Mouse (Mus musculus) intestine, embryonic 14.5 days (tissue): ENCODE results near the gene Cadm3. TPM values are rescaled to one million over a fixed set of nuclear protein-coding genes. Genes with fewer than 3 reads are reported as not detected.

Experiments
- ATAC-seq: fragments of 200-750 bp; cut with Nextera tagmentation; replicated peaks from 2 replicates; pipeline ENCODE4 v1.8.0; 2017; ENCODE audit warnings: low read depth, moderate number of reproducible peaks, moderate TSS enrichment, moderate library complexity; ENCODE audit not compliant: low FRiP score, low TSS enrichment
- DNase-seq: peaks from one replicate; pipeline ENCODE4 v3.0.0-alpha.2; 2018; ENCODE audit warnings: low spot score
- H3K27ac ChIP-seq: fragments of 300-500 bp; sonication (generic); 2 replicates; pipeline ENCODE4 v1.5.1; 2014; ENCODE audit warnings: low read depth, mild to moderate bottlenecking, control low read depth
- H3K27me3 ChIP-seq: fragments of 300-500 bp; sonication (generic); replicated peaks from 2 replicates; pipeline ENCODE4 v1.6.1; 2014; ENCODE audit warnings: low read length, control low read depth; ENCODE audit not compliant: control insufficient read depth, insufficient read depth
- H3K36me3 ChIP-seq: fragments of 300-500 bp; sonication (generic); 2 replicates; pipeline ENCODE4 v1.6.1; 2014; ENCODE audit warnings: low read length, control low read depth; ENCODE audit not compliant: control insufficient read depth, insufficient read depth
- H3K4me1 ChIP-seq: fragments of 300-500 bp; sonication (generic); replicated peaks from 2 replicates; pipeline ENCODE4 v1.6.1; 2014; ENCODE audit warnings: low read length, control low read depth, mixed read lengths; ENCODE audit not compliant: control insufficient read depth, insufficient read depth
- H3K4me2 ChIP-seq: fragments of 300-500 bp; sonication (generic); 2 replicates; pipeline ENCODE4 v1.6.1; 2014; ENCODE audit warnings: low read length
- H3K4me3 ChIP-seq: fragments of 300-500 bp; sonication (generic); 2 replicates; pipeline ENCODE4 v1.5.1; 2014; ENCODE audit warnings: low read depth, low read length, control low read depth, mixed read lengths
- H3K9ac ChIP-seq: fragments of 300-500 bp; sonication (generic); 2 replicates; pipeline ENCODE4 v1.6.1; 2014; ENCODE audit warnings: mild to moderate bottlenecking, low read length
- H3K9me3 ChIP-seq: fragments of 300-500 bp; sonication (generic); 2 replicates; pipeline ENCODE4 v1.6.1; 2016; ENCODE audit warnings: low read length, control low read depth; ENCODE audit not compliant: control insufficient read depth
- WGBS: fragments of 180-500 bp; shearing (Covaris S2); extraction: QIAGEN DNeasy Blood & Tissue Kit; methylation state at CpG from one replicate; pipeline ENCODE4 v1.1.7; 2014; 5-methylcytosine and 5-hydroxymethylcytosine counted together
- polyA plus RNA-seq: library from polyadenylated mRNA; unstranded; fragments of >200 nt; fragmentation: Nextera tagmentation; extraction: Ambion mirVana; gene quantifications from 2 replicates; pipeline ENCODE4 v1.2.1, GENCODE M21; 2014

The Cadm3 gene
- polyA plus RNA-seq, 1 experiment from 2014 or later = 7.7 TPM

DNA sequence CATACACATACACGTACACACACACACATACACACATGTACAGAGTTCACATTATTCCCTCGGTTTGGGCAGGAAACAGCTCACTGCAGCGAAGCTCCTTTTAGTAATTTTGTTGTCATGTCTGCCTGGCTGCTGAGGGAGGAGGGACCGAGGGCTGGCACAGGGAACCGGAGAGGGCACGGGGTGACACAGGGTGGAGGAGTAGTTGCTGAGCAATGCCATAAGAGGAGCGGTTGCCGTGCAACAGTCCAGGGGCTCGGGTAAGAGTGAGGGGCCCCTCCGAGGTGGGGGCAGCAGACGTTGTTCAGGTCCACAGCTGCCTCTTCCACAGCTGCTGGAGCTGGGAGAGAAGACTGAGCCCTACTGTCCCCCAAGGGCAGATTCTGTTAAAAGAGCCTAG, 31.6 kb downstream of the Cadm3 start:
- H3K27ac ChIP-seq = no peak overlapping the region
- no peak overlapping the region for H3K4me3 ChIP-seq
- no peaks in the 10 kb centered on the region for H3K9me3 ChIP-seq
- H3K36me3 ChIP-seq = no peaks in the 10 kb centered on the region
- no peaks in the 10 kb centered on the region for H3K4me1 ChIP-seq
- no peaks in the 10 kb centered on the region for H3K27me3 ChIP-seq
- no peak overlapping the region for H3K4me2 ChIP-seq
- H3K9ac ChIP-seq = no peak overlapping the region
- ATAC-seq = no peak
- WGBS = 55% methylated on average over 11 of the region's 11 CpGs
- DNase-seq = no peak

DNA sequence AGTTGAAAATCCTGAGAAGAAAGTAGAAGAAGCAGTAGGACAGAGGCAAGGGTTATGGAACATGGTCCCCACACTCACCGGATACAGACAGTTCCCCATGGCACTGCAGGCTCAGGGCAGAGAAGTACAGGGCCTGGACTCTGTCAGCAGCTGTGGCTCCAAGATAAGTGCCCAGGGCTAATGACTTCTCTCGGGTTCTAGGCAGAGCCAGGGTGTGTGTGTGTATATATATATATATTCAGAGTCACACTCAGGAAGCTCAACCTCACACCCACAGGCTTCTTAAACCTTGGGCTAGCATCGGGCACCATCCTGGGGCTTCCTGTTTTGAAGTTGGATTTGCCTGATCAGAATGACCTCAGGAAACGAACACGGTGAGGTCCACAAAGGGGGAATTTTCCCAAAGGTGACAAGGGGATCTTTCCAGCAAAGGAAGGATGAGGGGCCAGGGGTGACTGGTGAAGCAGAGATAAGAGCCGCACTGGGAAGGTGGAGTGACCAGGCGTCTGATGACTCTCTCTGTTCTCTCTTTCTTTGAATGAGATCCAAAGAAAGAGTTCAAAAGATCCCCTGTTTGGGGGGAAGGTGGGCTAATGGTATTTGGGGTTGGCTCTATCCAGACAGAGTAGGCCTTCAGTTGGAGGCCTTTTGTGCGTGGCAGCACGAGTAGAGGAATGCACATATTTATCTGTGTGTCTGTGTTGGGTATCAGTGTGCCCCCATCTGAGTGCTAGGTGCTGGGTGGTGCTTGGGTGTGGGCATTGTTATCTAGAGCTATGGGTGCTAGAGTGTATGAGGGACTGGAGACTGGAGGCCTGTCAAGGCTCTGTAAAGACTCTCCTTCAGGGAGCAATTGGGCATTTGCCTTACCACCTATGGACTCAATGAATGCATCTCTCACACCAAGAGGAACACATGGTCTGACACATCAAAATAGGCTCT, 33.9 kb downstream of the Cadm3 start, which contains the start of gene Ackr1:
Gene Ackr1, minus strand, starts transcription at position 439 of the 942 bp plus-strand sequence.
- no peak for ATAC-seq
- Histone ChIP-seq H3K9me3 (no peaks in the 10 kb centered on the region), H3K36me3 (no peaks in the 10 kb centered on the region), H3K27ac (no peak within 1 kb of the TSS), H3K4me1 (no peaks in the 10 kb centered on the region), H3K4me2 (no peak within 1 kb of the TSS), H3K9ac (no peak within 1 kb of the TSS), H3K4me3 (no peak within 1 kb of the TSS), H3K27me3 (no peaks in the 10 kb centered on the region)
- 63% methylated on average over 9 of the region's 9 CpGs for whole genome bisulfite sequencing
- no peak for DNase-seq

DNA sequence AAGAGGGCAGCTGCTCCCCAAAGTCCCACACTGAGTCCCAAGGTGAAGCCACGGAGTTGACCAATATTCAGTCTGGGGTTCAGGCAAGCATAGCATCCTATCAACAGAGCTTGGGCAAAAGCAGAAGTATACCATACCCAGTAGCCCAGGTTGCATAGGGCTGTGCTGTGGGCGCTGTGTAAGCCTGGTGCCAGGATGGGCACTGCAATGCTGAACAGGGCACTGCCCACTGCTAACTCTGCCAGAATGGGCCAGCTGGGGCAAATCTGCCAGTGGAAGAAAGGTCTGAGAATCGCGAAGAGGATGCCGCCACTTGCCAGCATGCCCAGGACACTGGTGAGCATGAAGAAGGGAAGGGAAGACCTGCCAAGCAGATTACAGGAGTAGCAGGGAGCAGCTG, 35.1 kb downstream of the Cadm3 start:
- Histone ChIP-seq H3K4me2 (no peak overlapping the region), H3K9me3 (no peaks in the 10 kb centered on the region), H3K4me3 (no peak overlapping the region), H3K27ac (no peak overlapping the region), H3K4me1 (no peaks in the 10 kb centered on the region), H3K27me3 (no peaks in the 10 kb centered on the region), H3K9ac (no peak overlapping the region), H3K36me3 (no peaks in the 10 kb centered on the region)
- ATAC-seq = no peak
- DNase-seq = no peak
- WGBS = 92% methylated on average over 5 of the region's 5 CpGs

DNA sequence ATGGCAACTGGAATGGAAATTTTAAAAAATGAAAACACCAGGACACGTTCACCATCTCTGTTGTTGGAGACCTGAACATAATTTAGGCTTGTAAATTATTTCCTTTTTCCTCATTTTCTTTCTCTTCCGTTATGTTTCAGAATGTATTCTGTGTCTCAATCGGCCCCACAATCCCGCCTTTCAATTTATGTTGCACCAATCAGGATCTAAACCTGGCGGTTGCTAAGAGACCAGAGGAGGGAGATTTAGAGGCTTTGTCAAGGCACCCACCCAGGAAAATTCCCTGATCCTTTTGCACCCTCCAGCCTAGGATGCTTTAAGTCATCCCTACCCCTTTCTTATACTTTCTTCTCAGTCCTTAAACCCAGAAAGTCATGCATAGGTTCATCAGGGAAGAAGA, 37.8 kb downstream of the Cadm3 start:
- no peak for ATAC-seq

DNA sequence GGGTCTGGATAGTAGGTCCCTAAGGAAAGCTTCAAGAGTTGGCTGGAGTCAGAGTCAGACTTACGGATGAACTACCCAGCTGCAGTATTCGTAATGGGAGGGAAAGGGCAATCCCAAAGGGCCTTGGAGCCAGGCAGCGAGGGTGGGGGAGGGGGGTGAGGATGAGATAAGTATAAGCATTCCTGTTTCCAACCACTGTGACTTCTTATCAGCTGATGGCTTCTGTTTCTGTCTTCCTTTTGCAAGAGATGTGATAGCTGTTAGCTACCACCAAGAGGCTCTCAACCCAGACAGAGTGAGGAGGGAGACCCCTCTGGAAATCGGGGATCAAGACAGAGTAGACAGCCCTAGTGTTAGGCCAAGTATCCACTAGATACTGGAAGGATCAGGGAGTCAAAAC, 38.3 kb downstream of the Cadm3 start:
- Histone ChIP-seq H3K27ac (no peak overlapping the region), H3K4me2 (no peak overlapping the region), H3K9ac (no peak overlapping the region), H3K36me3 (no peaks in the 10 kb centered on the region), H3K4me3 (no peak overlapping the region), H3K4me1 (no peaks in the 10 kb centered on the region), H3K27me3 (no peaks in the 10 kb centered on the region), H3K9me3 (no peaks in the 10 kb centered on the region)
- ATAC-seq (no peak), DNase-seq (no peak)
- 26% methylated on average over 4 of the region's 4 CpGs for WGBS

More for the DNA sequence above, 37.8 kb downstream of the Cadm3 start:
- no peaks in the 10 kb centered on the region for H3K9me3 ChIP-seq
- H3K9ac ChIP-seq = no peak overlapping the region
- no peaks in the 10 kb centered on the region for H3K27me3 ChIP-seq
- H3K27ac ChIP-seq = no peak overlapping the region
- DNase-seq = no peak
- H3K36me3 ChIP-seq = no peaks in the 10 kb centered on the region
- H3K4me2 ChIP-seq = no peak overlapping the region
- H3K4me3 ChIP-seq = no peak overlapping the region
- 78% methylated on average over 5 of the region's 5 CpGs for WGBS
- H3K4me1 ChIP-seq = no peaks in the 10 kb centered on the region

DNA sequence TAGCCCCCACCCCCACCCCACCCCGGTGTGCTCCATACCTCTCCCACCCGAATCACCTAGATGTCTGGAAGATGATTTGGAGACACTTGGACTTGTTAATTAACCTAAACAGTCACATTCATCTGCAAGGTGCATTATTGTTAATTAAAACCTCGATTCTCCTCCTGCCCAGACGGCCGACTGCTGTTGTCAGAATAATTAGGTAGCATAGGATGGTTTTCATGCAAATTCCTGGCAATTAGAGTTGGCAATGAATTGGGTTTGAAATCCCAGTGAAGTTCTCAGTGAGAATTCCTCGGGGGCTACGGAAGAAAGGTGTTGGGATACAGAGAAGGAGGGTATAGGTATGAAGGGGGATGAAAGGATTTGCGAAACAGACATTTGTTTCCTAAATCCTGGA, 39.0 kb downstream of the Cadm3 start:
- no peaks in the 10 kb centered on the region for H3K9me3 ChIP-seq
- H3K27ac ChIP-seq = no peak overlapping the region
- no peaks in the 10 kb centered on the region for H3K36me3 ChIP-seq
- no peaks in the 10 kb centered on the region for H3K27me3 ChIP-seq
- DNase-seq = no peak
- H3K9ac ChIP-seq = no peak overlapping the region
- H3K4me1 ChIP-seq = no peaks in the 10 kb centered on the region
- WGBS = 71% methylated on average over 8 of the region's 8 CpGs
- no peak for ATAC-seq
- H3K4me3 ChIP-seq = no peak overlapping the region
- H3K4me2 ChIP-seq = no peak overlapping the region

DNA sequence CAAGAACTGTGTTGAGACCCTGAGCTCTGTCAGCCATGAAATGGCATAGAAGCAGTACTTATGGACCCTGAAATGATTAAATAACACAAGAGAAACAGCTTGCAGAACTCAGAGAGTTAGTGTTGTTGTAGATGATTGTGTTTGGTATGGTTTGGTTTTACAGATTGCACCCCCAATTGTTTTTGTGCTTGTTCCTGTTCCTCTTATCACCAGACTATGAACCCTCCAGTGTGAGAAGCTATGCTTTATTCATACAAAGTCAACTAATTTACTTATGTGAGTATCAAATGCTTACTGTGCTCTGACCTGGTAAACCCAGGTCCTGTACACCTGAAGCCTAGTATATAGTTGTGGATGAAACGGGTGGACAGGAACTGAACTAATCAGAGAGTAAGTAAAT, 40.9 kb downstream of the Cadm3 start:
- Histone ChIP-seq H3K9ac (no peak overlapping the region), H3K4me3 (no peak overlapping the region), H3K4me1 (no peaks in the 10 kb centered on the region), H3K27me3 (no peaks in the 10 kb centered on the region), H3K36me3 (no peaks in the 10 kb centered on the region), H3K27ac (no peak overlapping the region), H3K4me2 (no peak overlapping the region), H3K9me3 (no peaks in the 10 kb centered on the region)
- WGBS = 42% methylated on average over 1 of the region's 1 CpGs
- DNase-seq = no peak
- no peak for ATAC-seq

DNA sequence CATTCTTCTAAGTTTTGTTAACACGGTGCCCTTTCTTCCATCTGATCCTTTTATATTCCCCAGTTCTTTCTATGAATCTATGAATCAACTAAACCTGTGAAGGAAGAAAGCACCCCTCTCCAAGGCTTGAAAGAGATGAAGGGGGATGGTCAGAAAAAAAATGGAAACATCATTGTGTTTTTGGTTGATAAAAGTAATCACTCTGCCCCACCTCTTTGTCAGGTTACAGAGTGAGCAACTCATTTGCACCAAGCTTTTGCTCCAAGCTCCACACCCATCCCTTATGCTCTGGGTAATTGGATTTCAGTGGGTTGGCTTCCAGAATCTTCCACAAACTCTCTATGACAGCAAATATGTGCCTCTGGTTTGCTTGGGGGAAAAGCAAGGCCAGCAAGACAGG, 42.1 kb downstream of the Cadm3 start:
- DNase-seq (no peak), ATAC-seq (no peak)
- Histone ChIP-seq H3K36me3 (no peaks in the 10 kb centered on the region), H3K4me1 (no peaks in the 10 kb centered on the region), H3K9ac (no peak overlapping the region), H3K4me2 (no peak overlapping the region), H3K27me3 (no peaks in the 10 kb centered on the region), H3K27ac (no peak overlapping the region), H3K4me3 (no peak overlapping the region), H3K9me3 (no peaks in the 10 kb centered on the region)
- 87% methylated on average over 1 of the region's 1 CpGs for WGBS

DNA sequence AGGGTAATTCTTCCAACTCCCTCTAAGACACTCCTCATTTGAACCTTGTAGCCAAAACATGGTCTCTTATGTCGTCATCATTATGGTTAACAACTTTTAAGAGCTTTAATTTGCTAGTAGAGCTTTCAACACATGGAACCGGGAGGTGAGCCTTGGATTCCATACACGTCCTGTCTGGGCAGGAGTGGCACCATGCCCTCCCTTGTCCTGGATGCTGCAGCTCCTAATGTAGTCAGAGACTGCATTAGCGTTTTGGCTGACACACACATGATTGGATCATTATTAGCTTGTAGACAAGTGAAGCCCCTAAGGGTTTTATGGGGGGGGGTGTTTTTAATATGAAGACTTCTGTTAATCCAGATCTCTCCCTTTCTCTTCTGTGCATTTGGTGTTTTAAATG, 42.5 kb downstream of the Cadm3 start:
- no peaks in the 10 kb centered on the region for H3K9me3 ChIP-seq
- H3K4me2 ChIP-seq = no peak overlapping the region
- no peak overlapping the region for H3K4me3 ChIP-seq
- WGBS = 73% methylated on average over 4 of the region's 4 CpGs
- H3K4me1 ChIP-seq = no peaks in the 10 kb centered on the region
- no peak overlapping the region for H3K9ac ChIP-seq
- H3K27ac ChIP-seq = no peak overlapping the region
- DNase-seq (no peak), ATAC-seq (no peak)
- no peaks in the 10 kb centered on the region for H3K27me3 ChIP-seq
- no peaks in the 10 kb centered on the region for H3K36me3 ChIP-seq
